In the genomic region with DNA sequence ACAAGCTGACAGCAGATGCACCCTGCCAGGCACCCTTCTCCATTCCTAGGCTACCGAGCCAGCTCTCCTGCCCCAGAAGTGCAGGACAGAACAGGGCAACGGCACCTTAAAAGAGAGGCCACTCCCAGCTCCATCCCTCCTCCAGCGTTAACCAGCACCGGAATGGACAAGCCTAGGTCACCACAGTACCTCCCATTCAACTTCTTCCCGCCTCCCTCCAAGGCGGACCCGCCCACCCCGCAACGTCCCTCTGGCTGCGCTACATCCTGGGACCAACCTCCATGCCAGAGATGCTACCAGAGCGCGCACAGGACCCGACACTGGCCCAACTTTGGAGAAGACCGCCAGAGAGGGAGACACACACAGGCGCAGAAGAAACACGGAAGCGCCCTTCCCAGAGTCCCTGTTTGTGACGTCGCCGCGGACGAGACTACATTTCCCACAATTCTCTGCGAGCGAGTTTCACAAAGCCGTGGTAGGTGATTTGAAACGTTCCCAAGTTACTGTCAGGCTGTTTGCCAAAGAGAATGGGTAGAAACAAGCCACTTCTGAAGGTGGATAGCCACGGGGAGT, we compare ENCODE assay signal across 8 mouse cellular contexts. TPM values are rescaled to one million over a fixed set of nuclear protein-coding genes. Genes with fewer than 3 reads are reported as not detected.
A peak's percentile ranks its signal among the peaks of the same experiment; 100 is the strongest.
DNase-seq lines count a peak whose midpoint lies in the region; ATAC-seq lines count a peak whose summit lies in the region.

Gene Zfp712, minus strand, starts transcription at position 385 of the 573 bp plus-strand sequence.

- ATAC-seq in inflammation-experienced regulatory T-cells, adult 6 months: peak; percentile 93
- peak; percentile 99 for ATAC-seq in megakaryocyte-erythroid progenitor cell, adult 5-6 weeks (replicated peaks; ENCODE audit: low FRiP score, low TSS enrichment, poor library complexity, severe bottlenecking)

- DNase-seq in adipocyte (ENCODE audit: low spot score): peak; percentile 97
- DNase-seq in embryo, embryonic 10 days (ENCODE audit: low spot score): peak; percentile 96
- peak; percentile 86 for DNase-seq in gastrocnemius, postnatal 14 days
- peak; percentile 92 to 93 for DNase-seq in left cerebral cortex, postnatal 10 days (ENCODE audit: extremely low spot score in 1 of 2, low spot score in 2 of 2)
- peak; percentile 90 for DNase-seq in right cerebral cortex, postnatal 25 days
- DNase-seq in urinary bladder, postnatal 4 days (ENCODE audit: low spot score in 2 of 2): peak; percentile 80 to 85

- intact Hi-C loops in gastrocnemius, postnatal 14 days (cut with DNase I; ENCODE audit: low total_unique reads): no loop called here
- intact Hi-C loops in left cerebral cortex, postnatal 10 days (cut with DNase I): no loop called here

RNA-seq across cellular contexts. Expression of gene Zfp712, which starts in this region (rescaled TPM):
- 1 to 10 TPM in 1 of 2 experiments, under 1 TPM in 1; 0.92 to 1.1 TPM for total RNA-seq in gastrocnemius, postnatal 14 days (2021)
- polyA plus RNA-seq in inflammation-experienced regulatory T-cells, adult 6 months (2017; shearing (Covaris generic)): 1 to 10 TPM; 6.9 to 8.7 (median 8.6) TPM
- 1 to 10 TPM; 5.5 to 6.1 TPM for total RNA-seq in left cerebral cortex, postnatal 10 days (2021)
- total RNA-seq in megakaryocyte-erythroid progenitor cell, adult 5-6 weeks (2014; fragmentation: Nextera tagmentation): 2.3 and 3.3 TPM in 2 replicates
- total RNA-seq in megakaryocyte-erythroid progenitor cell, adult 5-6 weeks (2017): 3.7 and 7.1 TPM in 2 replicates

Comparison
In these comparisons a context has a peak if more than half of its experiments do, and no peak if none do; other contexts are left out.
1. Peak in every context shown above with its lines: DNase-seq and ATAC-seq.